Mouse (Mus musculus) ES-E14 (cell line): ENCODE measurements around the gene Cul4a. TPM values are rescaled to one million over a fixed set of nuclear protein-coding genes. Genes with fewer than 3 reads are reported as not detected.
A peak's percentile ranks its signal among the peaks of the same experiment; 100 is the strongest.

ENCODE experiments used
- DNase-seq: peaks from one replicate; pipeline ENCODE4 v3.0.0-alpha.2; 2013; ENCODE audit warnings: low read depth, low spot score
- H3K27ac ChIP-seq: 2 replicates; pipeline ENCODE4 v1.5.1; 2012; ENCODE audit warnings: low read depth, mild to moderate bottlenecking, low read length, moderate library complexity, mixed read lengths; ENCODE audit not compliant: poor library complexity, insufficient read depth, severe bottlenecking
- H3K36me3 ChIP-seq: 2 replicates; pipeline ENCODE4 v1.6.1; 2012; ENCODE audit warnings: mild to moderate bottlenecking, low read length, moderate library complexity, mixed read lengths; ENCODE audit not compliant: control insufficient read depth, poor library complexity, insufficient read depth, severe bottlenecking
- H3K4me1 ChIP-seq, 2 experiments: fragments of 150-350 bp in 1 of 2; sonication (generic) in 1 of 2; 2 replicates each; pipeline ENCODE4 v1.6.1; 2012; ENCODE audit warnings: low read length in 2 of 2, mild to moderate bottlenecking in 1 of 2, mixed read lengths in 1 of 2; ENCODE audit not compliant: control insufficient read depth in 2 of 2, insufficient read depth in 2 of 2, poor library complexity in 1 of 2
- H3K4me3 ChIP-seq, 2 experiments: fragments of 150-350 bp in 1 of 2; sonication (generic) in 1 of 2; 2 replicates each; pipeline ENCODE4 v1.5.1; 2012; ENCODE audit warnings: low read length in 2 of 2, low read depth in 1 of 2, mild to moderate bottlenecking in 1 of 2, mixed read lengths in 1 of 2; ENCODE audit not compliant: insufficient read depth in 1 of 2, poor library complexity in 1 of 2, severe bottlenecking in 1 of 2
- H3K9ac ChIP-seq: 2 replicates; pipeline ENCODE4 v1.6.1; 2012; ENCODE audit warnings: low read depth, mild to moderate bottlenecking, low read length, mixed read lengths; ENCODE audit not compliant: poor library complexity, insufficient read depth, severe bottlenecking
- H3K9me3 ChIP-seq: fragments of 150-350 bp; sonication (generic); 2 replicates; pipeline ENCODE4 v1.6.1; 2012; ENCODE audit warnings: low read depth, mild to moderate bottlenecking, low read length; ENCODE audit not compliant: control insufficient read depth, insufficient read depth
- CHD2 ChIP-seq: IDR thresholded peaks from 2 replicates; pipeline ENCODE4 v1.6.1; 2014; ENCODE audit warnings: mild to moderate bottlenecking, low read depth, low read length, inconsistent platforms
- HCFC1 ChIP-seq: IDR thresholded peaks from 2 replicates; pipeline ENCODE4 v1.6.1; 2012; ENCODE audit warnings: low read length, inconsistent platforms, borderline replicate concordance; ENCODE audit not compliant: insufficient read depth
- MAFK ChIP-seq: IDR thresholded peaks from 2 replicates; pipeline ENCODE4 v1.6.1; 2014; ENCODE audit warnings: mild to moderate bottlenecking, low read depth, low read length, inconsistent platforms; ENCODE audit not compliant: insufficient read depth
- ZC3H11A ChIP-seq: IDR thresholded peaks from 2 replicates; pipeline ENCODE4 v1.6.1; 2012; ENCODE audit warnings: low read depth, mild to moderate bottlenecking, inconsistent platforms, low read length, borderline replicate concordance
- ZNF384 ChIP-seq: IDR thresholded peaks from 2 replicates; pipeline ENCODE4 v1.6.1; 2012; ENCODE audit warnings: low read depth, low read length, inconsistent platforms
- in situ Hi-C, 2 experiments: fragments of 600-800 bp; cut with MboI; formaldehyde crosslinking; loops; one replicate each; pipeline ENCODE4 v1.15.1; 2025; ENCODE audit warnings: low sequenced_read_pairs in 2 of 2, inconsistent platforms in 1 of 2; ENCODE audit not compliant: unreplicated experiment in 2 of 2
- total RNA-seq: library from RNA; depleted of rRNA; stranded (reverse); fragments of 300-350 nt; gene quantifications from 2 replicates; pipeline ENCODE4 v1.2.3, GENCODE M21; 2012; rRNA removed

Cul4a gene
- 35.7 and 42.7 TPM in 2 replicates for total RNA-seq

GRCm38 (mm10) chr8:13105087-13105881 lies at the start of gene Cul4a, which contains the start of gene Pcid2:
Gene Cul4a (plus strand): TSS chr8:13105621.
Gene Pcid2 (minus strand): TSS chr8:13105459.
- peak within 1 kb of the TSS; percentile 98 for H3K4me3 ChIP-seq
- H3K9ac ChIP-seq = peak within 1 kb of the TSS; percentile 98
- H3K4me1 ChIP-seq = peaks cover 0 to 2% of the 10 kb centered on the region in 2 experiments; a peak in 1 of 4 replicates
- in situ Hi-C loops = no loop called here
- H3K36me3 ChIP-seq = no peaks in the 10 kb centered on the region
- TF ChIP-seq MAFK = no peak
- TF ChIP-seq CHD2 = peak; percentile 95
- 0 out of 2 replicates have a peak, but pooled peaks have one; percentile 32 for TF ChIP-seq HCFC1
- TF ChIP-seq ZC3H11A = 0 out of 2 replicates have a peak, but pooled peaks have one; percentile 11
- no peaks in the 10 kb centered on the region for H3K9me3 ChIP-seq
- DNase-seq = peak; percentile 94
- peak within 1 kb of the TSS; percentile 62; the same call in 1 of the 2 replicates for H3K27ac ChIP-seq

GRCm38 (mm10) chr8:13057351-13057750 lies 48.1 kb upstream of the Cul4a start:
- Histone ChIP-seq H3K9me3 (no peaks in the 10 kb centered on the region), H3K9ac (no peak overlapping the region), H3K4me3 (no peak overlapping the region), H3K36me3 (no peaks in the 10 kb centered on the region), H3K4me1 (no peaks in the 10 kb centered on the region), H3K27ac (no peak overlapping the region)
- DNase-seq = no peak
- in situ Hi-C loops = no loop called here
- TF ChIP-seq HCFC1 = no peak
- TF ChIP-seq ZNF384 = no peak
- TF ChIP-seq ZC3H11A = no peak
- no peak for TF ChIP-seq CHD2
- no peak for TF ChIP-seq MAFK

GRCm38 (mm10) chr8:13060441-13061150 lies 44.8 kb upstream of the Cul4a start, which contains the start of gene Proz:
Gene Proz (plus strand): TSS chr8:13060914.
- DNase-seq = no peak
- no peak for TF ChIP-seq MAFK
- TF ChIP-seq ZNF384 = no peak
- TF ChIP-seq CHD2 = no peak
- no peak for TF ChIP-seq ZC3H11A
- no peak for TF ChIP-seq HCFC1
- Histone ChIP-seq H3K27ac (no peak within 1 kb of the TSS), H3K4me3 (no peak within 1 kb of the TSS; a peak in 1 of 4 replicates), H3K9me3 (no peaks in the 10 kb centered on the region), H3K36me3 (no peaks in the 10 kb centered on the region), H3K4me1 (no peaks in the 10 kb centered on the region), H3K9ac (no peak within 1 kb of the TSS)
- in situ Hi-C loops = no loop called here

DNA sequence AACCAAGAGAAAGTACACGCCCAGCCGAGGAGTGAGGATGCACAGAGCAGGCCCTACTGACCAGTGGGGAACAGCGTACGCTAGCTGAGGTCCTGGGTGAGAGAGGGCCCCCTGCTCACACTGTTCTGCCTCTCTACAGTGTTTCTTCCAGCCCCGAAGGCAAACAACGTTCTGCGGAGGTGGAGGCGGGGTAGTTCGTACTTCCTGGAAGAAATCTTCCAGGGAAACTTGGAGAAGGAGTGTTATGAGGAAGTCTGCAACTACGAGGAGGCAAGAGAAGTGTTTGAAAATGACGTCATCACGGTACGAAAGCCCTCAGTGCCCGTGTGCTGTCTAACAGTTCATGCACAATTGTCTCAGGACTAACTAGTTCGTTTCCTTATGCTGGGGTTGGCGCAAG lies 42.3 kb upstream of the Cul4a start:
- no peak overlapping the region for H3K9ac ChIP-seq
- no peak for TF ChIP-seq ZC3H11A
- TF ChIP-seq ZNF384 = no peak
- no peak for TF ChIP-seq CHD2
- TF ChIP-seq HCFC1 = no peak
- no peak for TF ChIP-seq MAFK
- no peak for DNase-seq
- in situ Hi-C loops = no loop called here
- no peaks in the 10 kb centered on the region for H3K9me3 ChIP-seq
- no peaks in the 10 kb centered on the region for H3K4me1 ChIP-seq
- H3K36me3 ChIP-seq = no peaks in the 10 kb centered on the region
- H3K27ac ChIP-seq = no peak overlapping the region
- no peak overlapping the region for H3K4me3 ChIP-seq
